Mouse (Mus musculus): Measurements from ENCODE around the gene Slc38a9.

- TF ChIP-seq ZNF384 (IDR thresholded peaks at IDR 0.05; ENCODE audit: low read depth, low read length) = no peak
- no peak for TF ChIP-seq MAFK (IDR thresholded peaks at IDR 0.05; ENCODE audit: insufficient read depth, low read depth, low read length)
- no peak for TF ChIP-seq HCFC1 (IDR thresholded peaks at IDR 0.05; ENCODE audit: borderline replicate concordance, insufficient read depth, low read length)
- TF ChIP-seq ZC3H11A (IDR thresholded peaks at IDR 0.05; ENCODE audit: borderline replicate concordance, low read depth, low read length) = no peak
These were observed 125.6 kb downstream of the Slc38a9 start for GRCm38 (mm10) chr13:112786142-112786541.
